Mouse (Mus musculus) lung, adult 10 weeks (tissue): Measurements from ENCODE around the gene Hyal3. TPM values are rescaled to one million over a fixed set of nuclear protein-coding genes. Genes with fewer than 3 reads are reported as not detected.

Source experiments
- polyA plus RNA-seq: library from polyadenylated mRNA; stranded (reverse); fragments of 350-450 nt; fragmentation: Illumina TruSeq; extraction: RNeasy Lipid Tissue Mini Kit (QIAGEN cat#74804); gene quantifications from one replicate; pipeline ENCODE4 v1.2.3, GENCODE M21; 2014; ENCODE audit warnings: low read depth, low replicate concordance; ENCODE audit not compliant: insufficient read depth

The Hyal3 gene
- polyA plus RNA-seq, 1 experiment from 2014 or later, result 0.70 TPM

Other genes with a start within 250 kb of the Hyal3 start
- 8.4 TPM for gene Hemk1, start 242.5 kb upstream of the Hyal3 start, polyA plus RNA-seq
- gene 6430571L13Rik, start 240.2 kb upstream of the Hyal3 start, polyA plus RNA-seq, result 0.11 TPM
- gene Cacna2d2, start 181.2 kb upstream of the Hyal3 start, polyA plus RNA-seq, result 0.14 TPM
- gene Tmem115, start 46.9 kb upstream of the Hyal3 start, polyA plus RNA-seq, result 22.6 TPM
- gene Cyb561d2, start 38.6 kb upstream of the Hyal3 start, polyA plus RNA-seq, result 16.0 TPM
- gene Nprl2, start 38.6 kb upstream of the Hyal3 start, polyA plus RNA-seq, result 20.2 TPM
- 11.5 TPM for gene Zmynd10, start 33.5 kb upstream of the Hyal3 start, polyA plus RNA-seq
- 48.4 TPM for gene Rassf1, start 29.3 kb upstream of the Hyal3 start, polyA plus RNA-seq
- 34.0 TPM for gene Tusc2, start 17.6 kb upstream of the Hyal3 start, polyA plus RNA-seq
- 90.7 TPM for gene Hyal2, start 12.9 kb upstream of the Hyal3 start, polyA plus RNA-seq
- 7.3 TPM for gene Hyal1, start 3.9 kb upstream of the Hyal3 start, polyA plus RNA-seq
- 23.3 TPM for gene Naa80, start 1.9 kb upstream of the Hyal3 start, polyA plus RNA-seq
- gene Ifrd2, start 6.8 kb downstream of the Hyal3 start, polyA plus RNA-seq, result 13.8 TPM
- gene Sema3b, start 28.4 kb downstream of the Hyal3 start, polyA plus RNA-seq, result 23.9 TPM
- 294 TPM for gene Gnai2, start 54.5 kb downstream of the Hyal3 start, polyA plus RNA-seq
- 0.32 TPM for gene Slc38a3, start 88.7 kb downstream of the Hyal3 start, polyA plus RNA-seq
- gene Gnat1, start 98.9 kb downstream of the Hyal3 start, polyA plus RNA-seq, result not detected
- 64.9 TPM for gene Sema3f, start 129.7 kb downstream of the Hyal3 start, polyA plus RNA-seq
- 46.7 TPM for gene Rbm5, start 190.2 kb downstream of the Hyal3 start, polyA plus RNA-seq